Mouse (Mus musculus) heart, postnatal 0 days (tissue): ENCODE measurements around the gene Slc46a2.

Experiments
- CTCF ChIP-seq: IDR thresholded peaks from 2 replicates; pipeline ENCODE4 v1.5.1; 2016; ENCODE audit warnings: antibody characterized with exemption, control low read depth, low read depth
- EP300 ChIP-seq: IDR thresholded peaks from 2 replicates; pipeline ENCODE4 v1.6.1; 2016; ENCODE audit warnings: antibody characterized with exemption, low read depth

- TF ChIP-seq EP300 = no peak
- TF ChIP-seq CTCF = no peak
Observed at GRCm38 (mm10) chr4:59861871-59862270, 53.0 kb downstream of the Slc46a2 start.
